Mouse (Mus musculus): ENCODE measurements around the gene Smurf2. TPM values are rescaled to one million over a fixed set of nuclear protein-coding genes. Genes with fewer than 3 reads are reported as not detected.

Gene Smurf2
- total and polyA plus RNA-seq, 3 experiments = 2.2 to 28.1 (median 20.0) TPM

DNA sequence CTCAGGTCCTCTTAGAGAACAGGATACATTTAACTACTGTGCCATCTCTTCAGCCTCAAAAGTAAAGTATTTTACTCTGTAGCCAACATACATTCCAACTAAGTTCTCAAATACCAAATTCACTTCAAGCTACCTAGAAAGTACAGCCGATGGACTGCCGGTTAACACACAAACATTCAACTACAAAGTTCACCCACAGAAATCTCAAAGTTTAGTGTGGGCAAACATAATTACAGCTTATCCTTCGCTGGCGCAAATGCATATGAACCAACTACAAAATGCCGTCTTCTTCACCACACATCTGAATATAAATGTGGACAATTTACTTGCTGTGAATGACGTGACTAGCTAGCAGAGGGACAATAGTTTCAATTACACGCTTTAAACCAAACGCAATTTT, 1.6 kb downstream of the Smurf2 start:
- TF ChIP-seq GATA1 (IDR thresholded peaks at IDR 0.05; ENCODE audit: borderline replicate concordance, low read length) (no peak), CTCF (IDR thresholded peaks at IDR 0.05; ENCODE audit: low read depth, low read length) (no peak), TAL1 (conservative IDR thresholded peaks at IDR 0.05; ENCODE audit: low read depth, low read length) (no peak), GATA2 (IDR thresholded peaks at IDR 0.05; ENCODE audit: borderline replicate concordance, low read depth, low read length) (no peak), POLR2AphosphoS5 (IDR thresholded peaks at IDR 0.05; ENCODE audit: insufficient replicate concordance, low read depth, low read length) (no peak)
- peaks cover 21% of the 10 kb centered on the region for H3K4me1 ChIP-seq (ENCODE audit: insufficient read depth, low read depth, low read length)
- H3K36me3 ChIP-seq (replicated peaks) = no peaks in the 10 kb centered on the region
- peak overlapping the region; percentile 85; the same call in 1 of the 2 replicates for H3K4me3 ChIP-seq (ENCODE audit: low read depth, low read length)
- DNase-seq (ENCODE audit: low spot score) (no peak), ATAC-seq (ENCODE audit: extremely low read depth, insufficient number of reproducible peaks, low FRiP score, poor library complexity, severe bottlenecking) (no peak)
- no peaks in the 10 kb centered on the region for H3K27me3 ChIP-seq (ENCODE audit: insufficient read depth, low read length)
- no peaks in the 10 kb centered on the region for H3K9me3 ChIP-seq (replicated peaks)

DNA sequence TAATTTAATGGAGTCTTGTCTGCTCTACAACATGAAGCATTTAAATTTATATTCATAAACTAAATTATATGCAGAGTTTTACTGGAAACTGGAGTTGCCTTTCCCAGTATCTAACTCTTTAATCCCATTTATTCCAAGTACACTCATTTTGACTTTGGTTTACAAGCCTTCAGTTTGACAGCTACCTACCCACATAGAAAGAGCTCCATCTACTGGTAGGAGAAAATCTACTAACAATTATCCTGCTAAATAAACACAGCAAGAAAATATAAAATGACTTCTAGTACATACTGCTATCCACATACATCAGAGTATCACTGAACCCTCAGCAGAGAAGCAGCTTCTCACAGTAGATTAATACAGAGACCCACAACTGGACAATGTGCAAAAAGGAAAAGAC, 9.3 kb downstream of the Smurf2 start:
- DNase-seq (ENCODE audit: low spot score) (peak; percentile 2), ATAC-seq (ENCODE audit: extremely low read depth, insufficient number of reproducible peaks, low FRiP score, poor library complexity, severe bottlenecking) (no peak)
- no peaks in the 10 kb centered on the region for H3K27me3 ChIP-seq (ENCODE audit: insufficient read depth, low read length)
- peaks cover 8% of the 10 kb centered on the region for H3K36me3 ChIP-seq (replicated peaks)
- H3K9me3 ChIP-seq (replicated peaks) = no peaks in the 10 kb centered on the region
- H3K4me3 ChIP-seq (ENCODE audit: low read depth, low read length) = no peak overlapping the region
- H3K4me1 ChIP-seq (ENCODE audit: insufficient read depth, low read depth, low read length) = peaks cover 5% of the 10 kb centered on the region; the same call in 1 of the 2 replicates
- no peak for TF ChIP-seq CTCF (IDR thresholded peaks at IDR 0.05; ENCODE audit: low read depth, low read length)
- TF ChIP-seq GATA2 (IDR thresholded peaks at IDR 0.05; ENCODE audit: borderline replicate concordance, low read depth, low read length) = no peak
- no peak for TF ChIP-seq TAL1 (conservative IDR thresholded peaks at IDR 0.05; ENCODE audit: low read depth, low read length)
- TF ChIP-seq POLR2AphosphoS5 (IDR thresholded peaks at IDR 0.05; ENCODE audit: insufficient replicate concordance, low read depth, low read length) = no peak
- TF ChIP-seq GATA1 (IDR thresholded peaks at IDR 0.05; ENCODE audit: borderline replicate concordance, low read length) = no peak

DNA sequence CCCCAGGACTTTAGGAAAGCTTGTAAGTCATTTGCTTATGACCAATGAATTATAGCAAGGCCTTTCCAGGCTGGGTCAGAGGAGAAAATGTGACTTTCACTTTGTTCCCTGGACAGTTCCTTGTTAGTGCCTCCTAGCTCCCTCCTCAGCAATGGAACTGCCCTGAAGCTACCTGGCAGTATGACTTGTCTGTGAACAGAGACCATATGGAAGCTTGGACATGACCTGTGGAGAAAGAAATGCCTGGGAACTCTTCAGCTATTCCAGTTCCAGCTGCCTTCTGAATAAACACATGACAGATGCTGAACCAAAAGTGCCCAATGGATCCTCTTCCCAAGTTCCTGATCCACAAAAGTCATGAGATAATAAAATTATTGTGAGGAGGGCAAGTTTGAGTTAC, 12.5 kb downstream of the Smurf2 start:
- ATAC-seq (ENCODE audit: extremely low read depth, insufficient number of reproducible peaks, low FRiP score, poor library complexity, severe bottlenecking) = no peak
- Histone ChIP-seq H3K36me3 (replicated peaks) (peaks cover 17% of the 10 kb centered on the region), H3K9me3 (replicated peaks) (no peaks in the 10 kb centered on the region), H3K27me3 (ENCODE audit: insufficient read depth, low read length) (no peaks in the 10 kb centered on the region), H3K4me1 (ENCODE audit: insufficient read depth, low read depth, low read length) (peaks cover 7% of the 10 kb centered on the region; the same call in 1 of the 2 replicates), H3K4me3 (ENCODE audit: low read depth, low read length) (no peak overlapping the region)
- TF ChIP-seq TAL1 (conservative IDR thresholded peaks at IDR 0.05; ENCODE audit: low read depth, low read length) (no peak), CTCF (IDR thresholded peaks at IDR 0.05; ENCODE audit: low read depth, low read length) (no peak), GATA1 (IDR thresholded peaks at IDR 0.05; ENCODE audit: borderline replicate concordance, low read length) (no peak), POLR2AphosphoS5 (IDR thresholded peaks at IDR 0.05; ENCODE audit: insufficient replicate concordance, low read depth, low read length) (no peak), GATA2 (IDR thresholded peaks at IDR 0.05; ENCODE audit: borderline replicate concordance, low read depth, low read length) (no peak)
- no peak for DNase-seq (ENCODE audit: low spot score)

DNA sequence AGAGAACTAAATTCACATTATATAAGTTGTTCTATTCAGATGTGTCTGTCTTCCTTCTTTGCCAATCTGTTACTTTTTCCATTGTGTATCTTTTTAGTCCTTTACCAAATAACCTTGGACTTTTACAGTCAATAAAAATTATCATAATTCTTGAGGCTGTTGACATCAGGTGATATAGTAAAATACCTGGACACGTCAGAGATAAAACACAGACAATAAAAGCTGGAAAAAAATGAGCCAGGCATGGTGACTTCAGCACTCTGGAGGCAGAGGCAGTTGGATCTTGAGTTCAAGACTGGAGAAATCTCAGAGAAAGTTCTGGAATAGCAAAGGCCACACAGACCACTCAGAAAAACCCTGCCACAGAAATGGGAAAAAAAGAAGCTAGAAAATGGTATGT, 13.3 kb downstream of the Smurf2 start:
- Histone ChIP-seq H3K4me1 (ENCODE audit: insufficient read depth, low read depth, low read length) (peaks cover 7% of the 10 kb centered on the region; the same call in 1 of the 2 replicates), H3K36me3 (replicated peaks) (peaks cover 17% of the 10 kb centered on the region), H3K4me3 (ENCODE audit: low read depth, low read length) (no peak overlapping the region), H3K27me3 (ENCODE audit: insufficient read depth, low read length) (no peaks in the 10 kb centered on the region), H3K9me3 (replicated peaks) (no peaks in the 10 kb centered on the region)
- TF ChIP-seq GATA1 (IDR thresholded peaks at IDR 0.05; ENCODE audit: borderline replicate concordance, low read length) (no peak), POLR2AphosphoS5 (IDR thresholded peaks at IDR 0.05; ENCODE audit: insufficient replicate concordance, low read depth, low read length) (no peak), GATA2 (IDR thresholded peaks at IDR 0.05; ENCODE audit: borderline replicate concordance, low read depth, low read length) (no peak), CTCF (IDR thresholded peaks at IDR 0.05; ENCODE audit: low read depth, low read length) (no peak), TAL1 (conservative IDR thresholded peaks at IDR 0.05; ENCODE audit: low read depth, low read length) (no peak)
- no peak for ATAC-seq (ENCODE audit: extremely low read depth, insufficient number of reproducible peaks, low FRiP score, poor library complexity, severe bottlenecking)
- DNase-seq (ENCODE audit: low spot score) = no peak

DNA sequence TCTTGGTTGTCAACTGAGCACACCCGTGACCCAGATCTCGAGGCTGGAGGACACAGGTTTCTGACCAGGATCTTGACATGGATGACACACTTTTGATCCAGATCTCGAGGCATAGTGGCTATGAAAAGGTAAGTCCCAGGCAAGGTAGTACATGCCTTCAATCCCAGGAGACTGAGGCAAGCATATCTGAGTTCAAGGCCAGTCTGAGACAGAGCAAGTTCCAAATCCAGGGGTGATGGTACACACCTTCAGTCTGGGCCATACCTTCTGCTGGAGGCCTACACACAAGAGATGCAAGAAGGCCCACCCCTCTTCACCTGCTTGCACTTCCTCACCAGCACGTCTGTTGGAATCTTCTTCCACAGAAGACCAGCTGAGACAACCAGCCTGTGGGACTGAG, 14.8 kb downstream of the Smurf2 start:
- Histone ChIP-seq H3K9me3 (replicated peaks) (no peaks in the 10 kb centered on the region), H3K27me3 (ENCODE audit: insufficient read depth, low read length) (no peaks in the 10 kb centered on the region), H3K4me1 (ENCODE audit: insufficient read depth, low read depth, low read length) (peaks cover 10% of the 10 kb centered on the region; the same call in 1 of the 2 replicates), H3K36me3 (replicated peaks) (peaks cover 17% of the 10 kb centered on the region), H3K4me3 (ENCODE audit: low read depth, low read length) (no peak overlapping the region)
- no peak for TF ChIP-seq TAL1 (conservative IDR thresholded peaks at IDR 0.05; ENCODE audit: low read depth, low read length)
- TF ChIP-seq POLR2AphosphoS5 (IDR thresholded peaks at IDR 0.05; ENCODE audit: insufficient replicate concordance, low read depth, low read length) = no peak
- no peak for TF ChIP-seq GATA2 (IDR thresholded peaks at IDR 0.05; ENCODE audit: borderline replicate concordance, low read depth, low read length)
- no peak for TF ChIP-seq GATA1 (IDR thresholded peaks at IDR 0.05; ENCODE audit: borderline replicate concordance, low read length)
- TF ChIP-seq CTCF (IDR thresholded peaks at IDR 0.05; ENCODE audit: low read depth, low read length) = no peak
- no peak for DNase-seq (ENCODE audit: low spot score)
- ATAC-seq (ENCODE audit: extremely low read depth, insufficient number of reproducible peaks, low FRiP score, poor library complexity, severe bottlenecking) = no peak

DNA sequence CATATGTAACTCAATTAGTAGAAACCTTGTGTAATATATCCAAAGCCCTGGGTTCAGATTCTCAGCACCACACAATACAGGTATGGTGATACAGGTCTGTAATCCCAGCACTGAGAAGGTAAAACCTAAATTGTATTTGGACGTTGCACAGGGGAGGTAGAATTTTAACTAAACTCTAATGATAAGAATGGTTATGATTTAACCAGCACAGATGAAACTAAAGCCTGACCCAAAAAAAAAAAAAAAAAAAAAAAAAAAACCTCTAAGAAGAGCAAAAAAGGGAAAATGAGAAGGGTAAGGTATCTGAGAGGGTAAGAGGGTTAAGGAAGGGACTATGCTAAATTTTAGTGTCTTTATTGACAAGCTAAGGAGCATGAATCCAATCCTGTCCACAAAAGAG, 20.7 kb downstream of the Smurf2 start:
- peaks cover 4% of the 10 kb centered on the region; the same call in 1 of the 2 replicates for H3K4me1 ChIP-seq (ENCODE audit: insufficient read depth, low read depth, low read length)
- DNase-seq (ENCODE audit: low spot score) (no peak), ATAC-seq (ENCODE audit: extremely low read depth, insufficient number of reproducible peaks, low FRiP score, poor library complexity, severe bottlenecking) (no peak)
- H3K4me3 ChIP-seq (ENCODE audit: low read depth, low read length) = no peak overlapping the region
- H3K27me3 ChIP-seq (ENCODE audit: insufficient read depth, low read length) = no peaks in the 10 kb centered on the region
- peaks cover 7% of the 10 kb centered on the region for H3K36me3 ChIP-seq (replicated peaks)
- H3K9me3 ChIP-seq (replicated peaks) = no peaks in the 10 kb centered on the region
- TF ChIP-seq CTCF (IDR thresholded peaks at IDR 0.05; ENCODE audit: low read depth, low read length) (no peak), GATA1 (IDR thresholded peaks at IDR 0.05; ENCODE audit: borderline replicate concordance, low read length) (no peak), GATA2 (IDR thresholded peaks at IDR 0.05; ENCODE audit: borderline replicate concordance, low read depth, low read length) (no peak), TAL1 (conservative IDR thresholded peaks at IDR 0.05; ENCODE audit: low read depth, low read length) (no peak), POLR2AphosphoS5 (IDR thresholded peaks at IDR 0.05; ENCODE audit: insufficient replicate concordance, low read depth, low read length) (no peak)
